Mouse (Mus musculus) midbrain, postnatal 0 days (tissue): ENCODE results near the gene 1810010D01Rik. TPM values are rescaled to one million over a fixed set of nuclear protein-coding genes. Genes with fewer than 3 reads are reported as not detected.

Experiments
- ATAC-seq: fragments of 200-750 bp; cut with Nextera tagmentation; 2 replicates; pipeline ENCODE4 v1.8.0; 2017; ENCODE audit warnings: moderate number of reproducible peaks, mild to moderate bottlenecking, moderate TSS enrichment, moderate library complexity; ENCODE audit not compliant: low FRiP score
- DNase-seq: peaks from one replicate; pipeline ENCODE4 v3.0.0-alpha.2; 2015; ENCODE audit warnings: low spot score
- H3K27ac ChIP-seq: fragments of 300-500 bp; sonication (generic); 2 replicates; pipeline ENCODE4 v1.5.1; 2014; ENCODE audit warnings: low read depth, mild to moderate bottlenecking, low read length, mixed read lengths
- H3K27me3 ChIP-seq: fragments of 300-500 bp; sonication (generic); 2 replicates; pipeline ENCODE4 v1.6.1; 2014; ENCODE audit warnings: low read length, control low read depth, mixed read lengths; ENCODE audit not compliant: insufficient read depth
- H3K36me3 ChIP-seq: fragments of 300-500 bp; sonication (generic); 2 replicates; pipeline ENCODE4 v1.6.1; 2014; ENCODE audit warnings: low read length, control low read depth, mixed read lengths; ENCODE audit not compliant: insufficient read depth
- H3K4me1 ChIP-seq: fragments of 300-500 bp; sonication (generic); 2 replicates; pipeline ENCODE4 v1.6.1; 2014; ENCODE audit warnings: mild to moderate bottlenecking, control low read depth, antibody characterized with exemption, low read length, mixed read lengths; ENCODE audit not compliant: insufficient read depth
- H3K4me2 ChIP-seq: fragments of 300-500 bp; sonication (generic); 2 replicates; pipeline ENCODE4 v1.6.1; 2014; ENCODE audit warnings: low read depth, mild to moderate bottlenecking, low read length, mixed read lengths; ENCODE audit not compliant: poor library complexity, severe bottlenecking
- H3K4me3 ChIP-seq: fragments of 300-500 bp; sonication (generic); 2 replicates; pipeline ENCODE4 v1.5.1; 2014; ENCODE audit warnings: low read depth, mild to moderate bottlenecking, low read length, moderate library complexity
- H3K9ac ChIP-seq: fragments of 300-500 bp; sonication (generic); replicated peaks from 2 replicates; pipeline ENCODE4 v1.6.1; 2014; ENCODE audit warnings: mild to moderate bottlenecking, low read length, moderate library complexity, mixed read lengths; ENCODE audit not compliant: poor library complexity, severe bottlenecking
- H3K9me3 ChIP-seq: fragments of 300-500 bp; sonication (generic); 2 replicates; pipeline ENCODE4 v1.6.1; 2016; ENCODE audit warnings: low read length, control low read depth
- CTCF ChIP-seq: IDR thresholded peaks from 2 replicates; pipeline ENCODE4 v1.5.1; 2016; ENCODE audit warnings: antibody characterized with exemption, mild to moderate bottlenecking
- WGBS: fragments of 180-500 bp; shearing (Covaris S2); extraction: QIAGEN DNeasy Blood & Tissue Kit; methylation state at CpG from one replicate; pipeline ENCODE4 v1.1.7; 2014; 5-methylcytosine and 5-hydroxymethylcytosine counted together
- polyA plus RNA-seq: library from polyadenylated mRNA; unstranded; fragments of >200 nt; fragmentation: Nextera tagmentation; extraction: Ambion mirVana; gene quantifications from 2 replicates; pipeline ENCODE4 v1.2.1, GENCODE M21; 2015
- total RNA-seq: library from RNA; depleted of rRNA; stranded (reverse); fragments of >200 nt; gene quantifications from 2 replicates; pipeline ENCODE4 v1.2.3, GENCODE M21; 2014; rRNA removed

The 1810010D01Rik gene
- total RNA-seq = 0.71 TPM in 1 of 2 replicates, not detected in the other
- polyA plus RNA-seq = not detected in 2 replicates

DNA sequence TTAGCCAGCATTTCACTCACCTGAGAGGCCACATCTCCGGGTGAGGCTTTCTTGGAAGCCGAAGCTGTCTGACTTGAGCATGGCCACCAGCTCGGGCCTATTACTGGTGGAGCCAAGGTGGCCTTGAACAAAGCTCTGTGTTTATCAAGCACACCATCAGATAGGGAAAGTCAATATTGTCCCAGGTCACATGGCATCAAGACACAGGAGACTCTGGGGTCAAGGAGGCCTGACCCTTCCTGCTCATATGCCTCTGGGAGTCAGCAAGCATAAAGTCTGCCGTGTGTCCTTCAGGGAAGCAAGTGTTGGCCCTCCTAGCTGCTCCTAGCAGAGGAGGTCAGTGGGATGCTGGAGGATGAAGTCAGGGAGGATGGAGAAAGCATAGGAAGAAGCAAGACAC is at the start of gene 1810010D01Rik:
1810010D01Rik (minus strand) TSS at position 114 of the 400 bp plus-strand sequence.
- DNase-seq (no peak), ATAC-seq (no peak)
- no peaks in the 10 kb centered on the region for H3K36me3 ChIP-seq
- no peak for TF ChIP-seq CTCF
- no peak within 1 kb of the TSS for H3K27ac ChIP-seq
- H3K4me2 ChIP-seq = no peak within 1 kb of the TSS
- 89% methylated on average over 4 of the region's 4 CpGs for WGBS
- H3K4me3 ChIP-seq = no peak within 1 kb of the TSS
- no peaks in the 10 kb centered on the region for H3K27me3 ChIP-seq
- H3K9me3 ChIP-seq = no peaks in the 10 kb centered on the region
- no peak within 1 kb of the TSS for H3K9ac ChIP-seq
- H3K4me1 ChIP-seq = peaks cover 11% of the 10 kb centered on the region

DNA sequence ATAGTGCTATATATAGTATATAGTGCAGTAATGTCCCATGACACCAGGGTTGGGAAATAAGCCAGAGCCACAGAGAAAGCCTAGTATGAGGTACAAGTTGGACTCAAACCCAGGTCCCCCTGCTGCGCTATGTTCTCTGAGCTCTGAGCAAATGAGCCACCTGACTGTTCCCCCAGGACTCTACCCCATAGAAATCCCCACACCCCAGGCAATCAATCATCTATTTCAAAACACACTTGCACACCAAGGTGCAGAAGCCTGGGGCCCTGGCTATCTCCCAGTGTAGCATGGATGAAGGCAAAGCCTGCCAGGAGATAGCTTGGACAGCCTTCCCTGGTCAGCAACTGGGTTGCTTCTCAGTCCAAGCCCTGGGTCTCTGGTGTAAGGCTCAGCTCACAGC is 48.2 kb upstream of the 1810010D01Rik start:
- DNase-seq = no peak
- Histone ChIP-seq H3K9ac (no peak overlapping the region), H3K9me3 (no peaks in the 10 kb centered on the region), H3K4me2 (no peak overlapping the region), H3K36me3 (no peaks in the 10 kb centered on the region), H3K27me3 (no peaks in the 10 kb centered on the region), H3K4me3 (no peak overlapping the region), H3K4me1 (no peaks in the 10 kb centered on the region), H3K27ac (no peak overlapping the region)
- ATAC-seq = no peak
- no peak for TF ChIP-seq CTCF
- WGBS = 87% methylated on average over 1 of the region's 1 CpGs

GRCm38 (mm10) chr7:145253986-145254630 is 46.2 kb upstream of the 1810010D01Rik start:
- H3K27ac ChIP-seq = no peak overlapping the region
- no peaks in the 10 kb centered on the region for H3K36me3 ChIP-seq
- no peak overlapping the region for H3K4me2 ChIP-seq
- H3K4me3 ChIP-seq = no peak overlapping the region
- TF ChIP-seq CTCF = no peak
- WGBS = 75% methylated on average over 3 of the region's 3 CpGs
- ATAC-seq (no peak), DNase-seq (no peak)
- H3K9ac ChIP-seq = no peak overlapping the region
- no peaks in the 10 kb centered on the region for H3K4me1 ChIP-seq
- no peaks in the 10 kb centered on the region for H3K27me3 ChIP-seq
- H3K9me3 ChIP-seq = no peaks in the 10 kb centered on the region

DNA sequence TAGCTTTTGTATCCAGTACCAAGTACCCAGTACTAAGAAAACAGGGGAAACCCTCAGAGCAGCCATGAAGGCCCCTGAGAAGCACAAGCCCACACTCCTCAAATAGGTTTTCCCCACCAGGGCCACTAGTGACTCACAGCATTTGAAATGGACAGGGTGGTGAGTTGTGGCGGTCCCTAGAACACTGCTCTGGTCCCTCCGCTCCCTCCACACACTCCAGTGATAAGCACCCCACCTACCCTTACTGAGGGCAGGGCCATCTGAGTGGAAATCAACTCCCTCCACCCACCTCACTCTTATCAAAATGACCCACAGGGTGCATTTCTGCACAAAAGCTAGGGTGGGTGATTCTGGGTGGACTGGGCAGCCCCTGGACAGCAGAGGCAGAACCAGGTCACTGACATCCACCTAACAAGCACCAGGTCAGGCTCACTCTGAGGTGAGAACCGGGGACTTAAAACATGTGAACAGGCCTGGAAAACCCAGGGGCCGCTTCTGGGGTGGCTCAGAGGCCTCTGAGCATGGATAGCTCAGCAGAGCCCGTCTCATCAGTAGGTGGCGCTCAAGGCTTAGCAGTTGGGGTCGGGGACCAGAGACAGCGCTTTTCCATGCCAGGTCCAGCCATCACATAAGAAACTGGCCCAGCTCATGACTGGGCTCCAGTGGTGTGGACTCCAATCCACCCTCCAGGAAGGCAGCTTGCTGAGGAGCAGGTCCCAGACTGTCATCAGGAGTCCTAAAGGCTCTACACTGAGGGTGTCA is 45.0 kb upstream of the 1810010D01Rik start:
- Histone ChIP-seq H3K9me3 (no peaks in the 10 kb centered on the region), H3K4me2 (no peak overlapping the region), H3K4me3 (no peak overlapping the region), H3K36me3 (no peaks in the 10 kb centered on the region), H3K4me1 (no peaks in the 10 kb centered on the region), H3K9ac (no peak overlapping the region), H3K27me3 (no peaks in the 10 kb centered on the region), H3K27ac (no peak overlapping the region)
- ATAC-seq (0 out of 2 replicates have a peak, but pooled peaks have one; percentile 28), DNase-seq (peak; percentile 88)
- WGBS = 27% methylated on average over 8 of the region's 8 CpGs
- peak; percentile 84 for TF ChIP-seq CTCF

DNA sequence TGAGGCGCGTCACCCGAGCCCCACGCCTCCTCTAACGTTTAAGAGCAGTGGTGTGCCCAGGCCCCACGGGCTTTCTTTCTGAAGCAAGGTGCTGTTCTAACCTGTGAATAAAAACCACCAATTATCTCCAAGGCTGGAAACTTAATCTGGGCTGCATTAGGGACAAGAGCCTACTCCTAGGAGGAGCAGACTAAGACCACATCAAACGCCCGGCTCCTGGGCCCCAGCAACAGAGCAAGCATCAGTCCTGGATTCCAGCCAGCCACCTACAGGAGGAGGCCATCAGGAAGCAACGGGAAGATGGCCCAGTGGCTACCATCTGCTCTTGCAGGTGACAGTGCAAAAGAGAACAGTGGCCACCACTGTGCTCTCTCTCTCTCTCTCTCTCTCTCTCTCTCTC is 42.3 kb upstream of the 1810010D01Rik start:
- ATAC-seq = no peak
- peak; percentile 18 for DNase-seq
- no peak overlapping the region for H3K9ac ChIP-seq
- no peak overlapping the region for H3K27ac ChIP-seq
- no peak overlapping the region for H3K4me3 ChIP-seq
- no peaks in the 10 kb centered on the region for H3K4me1 ChIP-seq
- no peak for TF ChIP-seq CTCF
- H3K27me3 ChIP-seq = no peaks in the 10 kb centered on the region
- no peaks in the 10 kb centered on the region for H3K9me3 ChIP-seq
- WGBS = 78% methylated on average over 9 of the region's 9 CpGs
- no peak overlapping the region for H3K4me2 ChIP-seq
- H3K36me3 ChIP-seq = no peaks in the 10 kb centered on the region

DNA sequence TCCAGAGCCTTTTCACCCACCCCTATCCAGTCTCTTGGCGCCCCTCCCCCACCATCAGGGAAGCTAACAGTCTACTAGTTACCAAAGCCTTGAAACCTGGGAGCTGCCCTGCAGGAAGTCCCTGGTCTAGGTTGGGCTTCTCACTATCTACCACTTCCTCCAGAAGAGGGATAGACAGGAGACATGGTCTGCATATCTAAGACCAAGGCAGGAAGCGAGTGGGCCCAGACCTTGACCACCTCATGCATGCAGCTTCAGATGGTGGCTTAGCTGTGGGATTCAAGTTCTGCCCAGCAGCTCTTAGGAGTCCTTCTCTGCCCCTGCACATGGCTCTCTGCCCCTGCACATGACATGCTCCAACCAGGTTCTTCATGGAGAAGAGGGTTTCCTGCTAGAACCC is 41.0 kb upstream of the 1810010D01Rik start:
- H3K9me3 ChIP-seq = no peaks in the 10 kb centered on the region
- H3K4me1 ChIP-seq = no peaks in the 10 kb centered on the region
- ATAC-seq (no peak), DNase-seq (no peak)
- no peak overlapping the region for H3K4me3 ChIP-seq
- no peaks in the 10 kb centered on the region for H3K36me3 ChIP-seq
- no peak overlapping the region for H3K27ac ChIP-seq
- no peak overlapping the region for H3K4me2 ChIP-seq
- WGBS = 93% methylated on average over 2 of the region's 2 CpGs
- H3K27me3 ChIP-seq = no peaks in the 10 kb centered on the region
- TF ChIP-seq CTCF = no peak
- no peak overlapping the region for H3K9ac ChIP-seq
